Mouse (Mus musculus) retina, postnatal 7 days (tissue): ENCODE results near the gene Dpp10.
A peak's percentile ranks its signal among the peaks of the same experiment; 100 is the strongest.

Experiments used
- DNase-seq: peaks from one replicate; pipeline ENCODE4 v3.0.0-alpha.2; 2012; ENCODE audit warnings: low read depth, low spot score

The Dpp10 gene

GRCm38 (mm10) chr1:124044925-124045640 is at the start of gene Dpp10:
Dpp10 (minus strand) TSS chr1:124045559.
- peak; percentile 5 for DNase-seq

DNA sequence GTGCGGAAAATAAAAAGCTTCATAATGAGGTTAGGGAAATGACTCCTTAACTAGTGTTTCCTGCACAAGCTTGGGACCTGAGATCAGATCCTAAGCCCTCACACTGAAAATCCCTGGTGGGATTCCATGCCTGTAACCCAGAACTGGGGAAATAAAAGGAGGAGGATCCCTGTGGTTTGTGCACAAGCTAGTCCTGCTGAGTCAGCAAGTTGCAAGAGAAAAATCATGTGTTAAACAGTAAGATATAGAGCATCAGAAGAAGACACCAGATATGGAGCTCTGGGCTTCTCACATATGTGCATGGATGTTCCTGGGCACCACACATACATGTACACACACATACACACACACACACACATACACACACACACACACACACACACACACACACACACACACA is 3.2 kb upstream of the Dpp10 start:
- DNase-seq, result no peak

DNA sequence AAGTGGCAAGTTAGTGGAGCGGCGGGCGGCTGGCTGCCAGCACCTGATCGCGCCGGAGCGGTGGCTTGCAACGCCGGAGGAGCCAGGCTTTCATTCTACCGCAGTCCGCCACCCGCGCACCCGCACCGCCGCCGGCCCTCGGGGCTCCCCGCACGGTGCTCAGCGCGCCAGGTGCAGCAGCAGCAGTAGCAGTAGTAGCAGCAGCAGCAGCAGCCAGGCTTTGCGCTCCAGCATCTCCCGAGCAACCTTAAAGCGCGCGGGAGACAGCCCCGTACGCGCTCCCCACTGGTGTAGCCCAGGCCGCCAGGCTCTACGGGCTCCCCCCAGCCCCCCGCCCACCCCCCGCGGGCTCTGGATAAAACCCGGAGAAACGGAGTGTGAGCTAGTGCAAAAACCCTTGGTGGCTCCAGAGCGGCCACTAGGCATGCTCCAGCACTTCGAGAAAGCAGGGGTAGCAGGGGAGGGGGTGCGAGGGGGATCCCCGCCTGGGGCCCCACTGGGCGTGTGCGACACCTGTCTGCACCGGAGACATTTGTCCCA is 472 bp upstream of the Dpp10 start:
- DNase-seq, result peak; percentile 23

DNA sequence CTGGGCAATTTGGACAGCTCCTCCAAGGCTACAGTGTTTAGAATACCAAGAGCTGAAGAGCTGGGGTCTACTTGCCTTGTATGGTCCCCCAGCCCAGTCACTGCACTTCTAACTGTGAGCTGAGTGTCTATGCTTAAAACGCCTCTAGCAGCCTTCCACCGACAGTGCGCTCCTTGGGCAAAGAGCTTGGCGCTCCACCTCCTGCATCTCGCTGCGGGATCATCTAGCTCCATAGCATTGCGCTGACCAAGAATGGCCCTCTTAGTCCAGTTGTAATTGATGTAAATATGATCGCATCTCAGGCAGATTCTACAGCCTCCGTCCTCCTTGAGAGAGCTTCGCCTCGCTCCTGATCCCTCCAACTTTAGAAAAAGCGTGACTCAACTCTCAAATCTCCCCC is 1.2 kb downstream of the Dpp10 start:
- no peak for DNase-seq

DNA sequence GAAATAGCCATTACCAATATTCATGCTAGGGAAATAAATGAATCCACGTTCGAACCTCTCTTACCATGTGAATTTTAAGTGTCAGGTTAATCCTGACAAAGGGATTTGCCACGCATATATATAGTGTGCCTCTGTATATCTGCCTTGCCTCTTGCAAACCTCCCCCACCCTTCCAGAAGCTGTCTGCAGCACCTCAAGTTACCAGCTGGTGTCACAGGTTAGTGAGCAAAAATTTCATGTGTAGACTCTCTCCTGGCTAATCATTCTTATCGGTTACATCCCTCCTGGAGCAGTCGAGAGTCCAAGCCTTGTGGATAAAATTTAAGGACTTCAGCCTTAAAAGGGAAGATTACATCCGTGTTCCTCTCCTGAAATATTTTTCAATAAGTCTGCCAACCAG is 1.9 kb downstream of the Dpp10 start:
- DNase-seq, result no peak

- DNase-seq, result peak; percentile 4
Observed at GRCm38 (mm10) chr1:124041559-124041958, 3.8 kb downstream of the Dpp10 start.

- DNase-seq, result no peak
Observed at GRCm38 (mm10) chr1:124035306-124035990, 9.9 kb downstream of the Dpp10 start.

GRCm38 (mm10) chr1:124032677-124033076 is 12.7 kb downstream of the Dpp10 start:
- DNase-seq, result no peak

GRCm38 (mm10) chr1:124031968-124032367 is 13.4 kb downstream of the Dpp10 start:
- no peak for DNase-seq

GRCm38 (mm10) chr1:124002797-124003196 is 42.6 kb downstream of the Dpp10 start:
- no peak for DNase-seq

DNA sequence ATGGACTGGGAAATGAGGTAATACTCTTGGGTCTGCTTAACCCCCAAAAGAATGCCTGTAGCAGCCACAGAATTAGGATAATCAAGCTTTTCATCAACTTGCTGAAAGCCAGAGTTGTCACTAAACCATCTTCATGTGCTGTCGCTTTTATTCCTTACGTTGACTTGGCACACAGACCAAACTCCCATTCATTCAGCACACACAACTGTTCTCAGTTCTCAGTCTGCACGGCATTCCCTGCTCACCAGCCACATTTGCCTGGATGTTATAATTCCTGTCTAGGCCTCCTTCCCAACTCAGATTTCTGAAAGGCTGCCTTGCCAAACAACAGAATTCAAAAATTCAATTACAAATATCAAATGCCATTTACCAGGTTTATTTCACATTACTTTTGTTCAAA is 49.6 kb downstream of the Dpp10 start:
- no peak for DNase-seq

DNA sequence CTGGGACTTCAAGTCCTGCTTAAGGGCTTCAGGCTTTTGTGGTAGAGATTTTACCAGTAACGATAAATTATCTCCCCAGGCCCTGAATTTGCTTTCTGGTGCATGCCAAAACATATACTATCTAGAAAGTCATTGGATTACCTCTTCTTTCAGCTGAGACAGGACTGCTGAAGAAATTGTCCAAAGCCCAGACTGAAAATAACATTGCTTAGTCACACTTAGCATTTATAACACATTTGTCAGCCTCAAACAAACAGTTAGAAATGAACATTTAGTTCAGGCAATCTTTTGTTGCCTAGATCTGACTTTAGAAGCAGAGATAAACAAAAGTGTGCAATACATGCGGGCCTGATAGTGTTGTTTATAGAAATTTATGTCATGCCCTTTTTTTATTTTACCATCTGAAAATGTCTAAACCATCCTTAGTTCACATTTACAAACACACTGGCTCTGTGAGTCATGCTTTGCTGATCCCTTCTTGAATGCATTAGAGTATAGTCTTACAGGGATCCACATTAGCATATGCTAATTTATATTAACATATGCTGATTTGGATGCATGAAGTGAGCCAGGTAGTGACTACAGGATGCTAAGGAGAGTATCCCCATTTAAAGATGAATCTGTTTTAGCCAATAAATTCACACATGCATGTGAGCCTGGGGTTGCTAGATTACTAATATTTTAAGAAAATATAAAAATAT is 59.9 kb downstream of the Dpp10 start:
- DNase-seq, result no peak

DNA sequence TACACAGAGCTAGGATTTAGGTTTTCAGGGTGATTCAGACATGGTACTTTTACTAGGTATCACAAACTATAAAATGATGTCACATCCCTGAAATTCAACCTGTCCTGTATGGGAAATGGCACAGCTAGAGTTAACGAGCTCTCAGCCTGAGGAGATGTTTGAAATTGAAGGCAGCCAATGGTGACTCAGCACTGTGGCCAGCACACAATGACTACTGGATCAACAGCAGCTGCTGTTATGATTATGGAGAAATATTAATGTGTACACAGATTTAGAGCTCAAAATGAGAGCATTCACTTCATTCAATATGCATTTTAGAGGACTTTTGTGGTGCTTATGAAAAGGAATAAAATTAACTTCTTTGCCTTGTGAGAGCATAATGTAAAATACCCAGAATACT is 66.8 kb downstream of the Dpp10 start:
- DNase-seq, result no peak

- no peak for DNase-seq
Observed at GRCm38 (mm10) chr1:123974621-123975020, 70.7 kb downstream of the Dpp10 start.

DNA sequence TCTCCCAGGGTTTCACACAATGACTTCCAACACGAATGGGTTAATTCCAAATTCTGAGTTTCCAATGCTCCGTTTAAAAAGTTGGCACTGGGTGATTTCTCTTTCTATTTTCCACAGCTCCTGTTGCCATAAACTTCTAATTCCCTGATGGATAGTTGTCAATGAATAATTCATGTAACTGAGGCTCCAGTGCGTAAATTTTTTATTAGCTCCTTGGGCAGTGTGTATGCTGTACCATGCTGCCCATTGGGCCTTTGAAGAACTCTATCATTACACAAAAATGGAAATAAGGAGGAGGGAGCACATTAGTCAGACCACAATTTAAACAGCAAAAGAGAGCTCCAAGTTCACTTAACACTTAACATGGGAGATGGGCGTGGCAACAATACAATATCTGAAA is 99.2 kb downstream of the Dpp10 start:
- DNase-seq, result no peak

- no peak for DNase-seq
Observed at GRCm38 (mm10) chr1:123940826-123941225, 104.5 kb downstream of the Dpp10 start.

- no peak for DNase-seq
Observed at GRCm38 (mm10) chr1:123933812-123934727, 111.3 kb downstream of the Dpp10 start.

- no peak for DNase-seq
Observed at GRCm38 (mm10) chr1:123928003-123928370, 117.4 kb downstream of the Dpp10 start.

DNA sequence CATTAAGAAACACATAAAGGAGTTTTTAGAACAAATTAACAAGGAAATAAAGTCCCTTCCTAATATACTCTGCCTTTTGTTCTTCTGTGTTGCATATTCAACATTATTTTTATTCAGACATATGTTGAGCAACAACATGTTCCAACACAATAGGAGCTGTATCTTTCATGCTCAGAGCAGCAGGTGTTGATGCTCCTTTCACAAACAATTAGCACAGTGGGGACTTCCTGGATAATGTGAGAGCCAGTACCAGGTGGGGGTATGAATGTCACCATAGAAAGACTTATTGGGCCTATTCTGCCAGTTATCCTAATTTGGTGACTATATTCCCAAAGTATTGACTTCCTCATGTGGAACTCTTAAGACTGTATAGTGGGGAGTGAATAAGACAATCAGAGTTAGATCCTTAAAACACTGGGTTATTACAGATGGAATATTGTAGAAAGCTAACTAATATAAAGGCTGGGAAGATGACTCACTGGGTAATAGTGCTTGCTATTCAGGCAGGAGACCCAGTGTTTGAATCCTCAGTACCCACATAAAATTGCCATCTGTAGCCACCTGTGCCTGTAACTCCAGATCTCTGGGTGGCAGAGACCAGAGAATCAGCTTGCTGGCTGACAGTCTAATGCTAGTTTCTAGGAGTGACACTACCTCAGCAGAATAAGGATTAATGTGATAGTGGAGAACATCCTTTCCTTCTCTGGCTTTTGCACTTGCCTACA is 117.9 kb downstream of the Dpp10 start:
- no peak for DNase-seq

DNA sequence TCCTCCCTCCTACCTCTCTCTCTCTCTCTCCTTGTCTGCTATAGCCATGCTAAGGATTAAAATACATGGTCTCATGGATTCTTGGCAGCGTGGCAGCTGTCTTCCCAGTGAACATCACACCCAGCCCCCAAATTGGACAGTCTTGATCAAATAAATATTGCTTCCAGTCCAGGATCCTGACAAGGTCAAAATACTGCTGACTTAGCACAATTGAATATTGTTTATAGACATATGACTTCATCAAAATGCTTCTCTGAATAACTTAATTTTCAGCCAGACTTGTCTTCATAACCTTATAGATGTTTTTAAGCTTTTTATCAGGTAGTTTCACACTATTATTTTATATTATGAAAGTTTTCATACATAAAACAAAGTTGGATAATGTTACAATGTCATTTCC is 120.5 kb downstream of the Dpp10 start:
- no peak for DNase-seq

- no peak for DNase-seq
Observed at GRCm38 (mm10) chr1:123923907-123924306, 121.5 kb downstream of the Dpp10 start.
